Mouse (Mus musculus): ENCODE results near the gene Cep83. TPM values are rescaled to one million over a fixed set of nuclear protein-coding genes. Genes with fewer than 3 reads are reported as not detected.
A peak's percentile ranks its signal among the peaks of the same experiment; 100 is the strongest.

Gene Cep83
- polyA plus RNA-seq, 1 experiment from 2014 or later, result 24.5 TPM

- Histone ChIP-seq H3K9ac (ENCODE audit: low read length) (no peak overlapping the region), H3K4me2 (ENCODE audit: low read depth, severe bottlenecking) (no peak overlapping the region), H3K27ac (replicated peaks; ENCODE audit: low read depth, low read length) (no peak overlapping the region), H3K4me1 (ENCODE audit: control insufficient read depth, insufficient read depth, low read length) (no peaks in the 10 kb centered on the region), H3K36me3 (ENCODE audit: control insufficient read depth, insufficient read depth, low read length) (no peaks in the 10 kb centered on the region), H3K27me3 (ENCODE audit: control insufficient read depth, insufficient read depth, low read length) (no peaks in the 10 kb centered on the region), H3K4me3 (ENCODE audit: low read depth, low read length) (no peak overlapping the region), H3K9me3 (ENCODE audit: control insufficient read depth, low read length) (no peaks in the 10 kb centered on the region)
- DNase-seq (ENCODE audit: low spot score), result no peak
- 77% methylated on average over 7 of the region's 7 CpGs for WGBS
- no peak for ATAC-seq (ENCODE audit: insufficient number of reproducible peaks, low FRiP score, low TSS enrichment, low read depth)
Observed at GRCm38 (mm10) chr10:94807323-94807722, 118.9 kb downstream of the Cep83 start.

GRCm38 (mm10) chr10:94808275-94808674 is 119.8 kb downstream of the Cep83 start:
- Histone ChIP-seq H3K9ac (ENCODE audit: low read length) (no peak overlapping the region), H3K4me3 (ENCODE audit: low read depth, low read length) (no peak overlapping the region), H3K4me1 (ENCODE audit: control insufficient read depth, insufficient read depth, low read length) (no peaks in the 10 kb centered on the region), H3K4me2 (ENCODE audit: low read depth, severe bottlenecking) (no peak overlapping the region), H3K36me3 (ENCODE audit: control insufficient read depth, insufficient read depth, low read length) (no peaks in the 10 kb centered on the region), H3K27ac (replicated peaks; ENCODE audit: low read depth, low read length) (no peak overlapping the region), H3K27me3 (ENCODE audit: control insufficient read depth, insufficient read depth, low read length) (no peaks in the 10 kb centered on the region), H3K9me3 (ENCODE audit: control insufficient read depth, low read length) (no peaks in the 10 kb centered on the region)
- WGBS, result 31% methylated on average over 6 of the region's 6 CpGs
- no peak for ATAC-seq (ENCODE audit: insufficient number of reproducible peaks, low FRiP score, low TSS enrichment, low read depth)
- no peak for DNase-seq (ENCODE audit: low spot score)

- Histone ChIP-seq H3K9ac (ENCODE audit: low read length) (no peak overlapping the region), H3K4me2 (ENCODE audit: low read depth, severe bottlenecking) (no peak overlapping the region), H3K9me3 (ENCODE audit: control insufficient read depth, low read length) (no peaks in the 10 kb centered on the region), H3K27me3 (ENCODE audit: control insufficient read depth, insufficient read depth, low read length) (no peaks in the 10 kb centered on the region), H3K4me3 (ENCODE audit: low read depth, low read length) (no peak overlapping the region), H3K36me3 (ENCODE audit: control insufficient read depth, insufficient read depth, low read length) (no peaks in the 10 kb centered on the region), H3K27ac (replicated peaks; ENCODE audit: low read depth, low read length) (no peak overlapping the region), H3K4me1 (ENCODE audit: control insufficient read depth, insufficient read depth, low read length) (no peaks in the 10 kb centered on the region)
- no peak for DNase-seq (ENCODE audit: low spot score)
- WGBS, result 69% methylated on average over 7 of the region's 7 CpGs
- ATAC-seq (ENCODE audit: insufficient number of reproducible peaks, low FRiP score, low TSS enrichment, low read depth), result no peak
Observed at GRCm38 (mm10) chr10:94809946-94810472, 121.6 kb downstream of the Cep83 start.

- WGBS, result 62% methylated on average over 17 of the region's 17 CpGs
- no peaks in the 10 kb centered on the region for H3K4me1 ChIP-seq (ENCODE audit: control insufficient read depth, insufficient read depth, low read length)
- H3K4me3 ChIP-seq (ENCODE audit: low read depth, low read length), result no peak overlapping the region
- DNase-seq (ENCODE audit: low spot score) (no peak), ATAC-seq (ENCODE audit: insufficient number of reproducible peaks, low FRiP score, low TSS enrichment, low read depth) (no peak)
- no peak overlapping the region for H3K27ac ChIP-seq (replicated peaks; ENCODE audit: low read depth, low read length)
- no peaks in the 10 kb centered on the region for H3K9me3 ChIP-seq (ENCODE audit: control insufficient read depth, low read length)
- no peaks in the 10 kb centered on the region for H3K36me3 ChIP-seq (ENCODE audit: control insufficient read depth, insufficient read depth, low read length)
- H3K9ac ChIP-seq (ENCODE audit: low read length), result no peak overlapping the region
- no peak overlapping the region for H3K4me2 ChIP-seq (ENCODE audit: low read depth, severe bottlenecking)
- H3K27me3 ChIP-seq (ENCODE audit: control insufficient read depth, insufficient read depth, low read length), result no peaks in the 10 kb centered on the region
Observed at GRCm38 (mm10) chr10:94811907-94812851, 123.7 kb downstream of the Cep83 start.

- Histone ChIP-seq H3K27me3 (ENCODE audit: control insufficient read depth, insufficient read depth, low read length) (no peaks in the 10 kb centered on the region), H3K4me1 (ENCODE audit: control insufficient read depth, insufficient read depth, low read length) (no peaks in the 10 kb centered on the region), H3K9ac (ENCODE audit: low read length) (no peak overlapping the region), H3K4me2 (ENCODE audit: low read depth, severe bottlenecking) (no peak overlapping the region), H3K36me3 (ENCODE audit: control insufficient read depth, insufficient read depth, low read length) (no peaks in the 10 kb centered on the region), H3K4me3 (ENCODE audit: low read depth, low read length) (no peak overlapping the region), H3K27ac (replicated peaks; ENCODE audit: low read depth, low read length) (no peak overlapping the region), H3K9me3 (ENCODE audit: control insufficient read depth, low read length) (no peaks in the 10 kb centered on the region)
- DNase-seq (ENCODE audit: low spot score) (no peak), ATAC-seq (ENCODE audit: insufficient number of reproducible peaks, low FRiP score, low TSS enrichment, low read depth) (no peak)
- 85% methylated on average over 3 of the region's 3 CpGs for WGBS
Observed at GRCm38 (mm10) chr10:94818127-94818526, 129.7 kb downstream of the Cep83 start.

- DNase-seq (ENCODE audit: low spot score), result no peak
- Histone ChIP-seq H3K4me2 (ENCODE audit: low read depth, severe bottlenecking) (no peak overlapping the region), H3K27me3 (ENCODE audit: control insufficient read depth, insufficient read depth, low read length) (no peaks in the 10 kb centered on the region), H3K27ac (replicated peaks; ENCODE audit: low read depth, low read length) (no peak overlapping the region), H3K36me3 (ENCODE audit: control insufficient read depth, insufficient read depth, low read length) (no peaks in the 10 kb centered on the region), H3K9ac (ENCODE audit: low read length) (no peak overlapping the region), H3K4me1 (ENCODE audit: control insufficient read depth, insufficient read depth, low read length) (peaks cover 4% of the 10 kb centered on the region), H3K4me3 (ENCODE audit: low read depth, low read length) (no peak overlapping the region), H3K9me3 (ENCODE audit: control insufficient read depth, low read length) (no peaks in the 10 kb centered on the region)
- WGBS, result 82% methylated on average over 17 of the region's 17 CpGs
- no peak for ATAC-seq (ENCODE audit: insufficient number of reproducible peaks, low FRiP score, low TSS enrichment, low read depth)
Observed at GRCm38 (mm10) chr10:94818781-94819665, 130.6 kb downstream of the Cep83 start.

- H3K27ac ChIP-seq (replicated peaks; ENCODE audit: low read depth, low read length), result no peak overlapping the region
- DNase-seq (ENCODE audit: low spot score), result peak; percentile 44
- no peaks in the 10 kb centered on the region for H3K36me3 ChIP-seq (ENCODE audit: control insufficient read depth, insufficient read depth, low read length)
- no peak overlapping the region; the same call in 1 of the 2 replicates for H3K9ac ChIP-seq (ENCODE audit: low read length)
- WGBS, result 14% methylated on average over 11 of the region's 11 CpGs
- no peaks in the 10 kb centered on the region for H3K9me3 ChIP-seq (ENCODE audit: control insufficient read depth, low read length)
- peaks cover 6% of the 10 kb centered on the region for H3K4me1 ChIP-seq (ENCODE audit: control insufficient read depth, insufficient read depth, low read length)
- 0 out of 2 replicates have a peak, but pooled peaks have one; percentile 35 for ATAC-seq (ENCODE audit: insufficient number of reproducible peaks, low FRiP score, low TSS enrichment, low read depth)
- no peaks in the 10 kb centered on the region for H3K27me3 ChIP-seq (ENCODE audit: control insufficient read depth, insufficient read depth, low read length)
- H3K4me2 ChIP-seq (ENCODE audit: low read depth, severe bottlenecking), result no peak overlapping the region
- no peak overlapping the region for H3K4me3 ChIP-seq (ENCODE audit: low read depth, low read length)
Observed at GRCm38 (mm10) chr10:94823971-94824760, 135.7 kb downstream of the Cep83 start.
